Mouse (Mus musculus): Measurements from ENCODE around the gene Prps1l1. TPM values are rescaled to one million over a fixed set of nuclear protein-coding genes. Genes with fewer than 3 reads are reported as not detected.

Gene Prps1l1
- 6.4 and 8.1 TPM in 2 replicates for total RNA-seq (2023)

GRCm38 (mm10) chr12:34984461-34984860 lies at the start of gene Prps1l1:
TSS of gene Prps1l1 (plus strand) at chr12:34984761.

Other genes starting within 250 kb of the Prps1l1 start
- gene Hdac9, start 67.7 kb upstream of the Prps1l1 start, total RNA-seq (2023) = 1.9 and 2.3 TPM in 2 replicates
- 56.9 and 77.1 TPM in 2 replicates for gene Snx13, start 62.4 kb downstream of the Prps1l1 start, total RNA-seq (2023)